Mouse (Mus musculus) C2C12 (cell line): ENCODE measurements around the gene Tmed10.

Experiments
- CTCF ChIP-seq: IDR thresholded peaks from one replicate; pipeline ENCODE4 v1.5.1; 2011; ENCODE audit not compliant: control insufficient read depth, insufficient read depth, insufficient read length
- USF1 ChIP-seq: IDR thresholded peaks from one replicate; pipeline ENCODE4 v1.6.1; 2011; ENCODE audit warnings: low read depth, mild to moderate bottlenecking, control low read depth, moderate library complexity

DNA sequence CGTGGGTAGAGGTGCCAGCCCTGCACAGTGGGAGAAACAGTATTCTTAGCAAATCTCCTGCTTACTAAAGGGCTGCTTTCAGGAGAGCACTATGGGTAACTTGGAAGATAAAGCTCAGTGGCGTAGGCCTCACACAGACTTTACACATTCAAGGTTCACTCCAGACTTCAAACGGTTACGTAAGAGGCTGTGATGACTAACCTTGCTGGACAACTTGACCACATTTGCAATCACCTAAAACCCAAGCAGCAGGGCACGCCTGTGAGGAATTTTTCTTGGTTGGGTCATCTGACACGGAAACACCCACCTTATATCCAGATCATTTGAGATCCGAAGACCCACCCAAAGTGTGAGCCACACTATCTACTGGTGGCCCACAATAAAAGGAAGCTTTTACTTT is 44.5 kb downstream of the Tmed10 start:
- no peak for TF ChIP-seq CTCF
- no peak for TF ChIP-seq USF1
